Mouse (Mus musculus) thymus, adult 2 months (tissue): ENCODE measurements around the gene Stxbp1.

Experiments used
- CTCF ChIP-seq: fragments of 200-500 bp; IDR thresholded peaks from 2 replicates; pipeline ENCODE4 v1.5.1; 2012; ENCODE audit warnings: mild to moderate bottlenecking, control low read depth, low read length, moderate library complexity, borderline replicate concordance; ENCODE audit not compliant: control insufficient read depth, poor library complexity, insufficient read depth; ENCODE audit errors: extremely low read depth
- POLR2A ChIP-seq: fragments of 200-500 bp; IDR thresholded peaks from 2 replicates; pipeline ENCODE4 v1.6.1; 2012; ENCODE audit warnings: mild to moderate bottlenecking, low read length, control low read depth, moderate library complexity; ENCODE audit not compliant: control insufficient read depth, poor library complexity, insufficient read depth; ENCODE audit errors: extremely low read depth

GRCm38 (mm10) chr2:32846101-32846804 is 792 bp downstream of the Stxbp1 start:
- TF ChIP-seq POLR2A (no peak), CTCF (no peak)
